Mouse (Mus musculus): ENCODE measurements around the gene Gm49661. TPM values are rescaled to one million over a fixed set of nuclear protein-coding genes. Genes with fewer than 3 reads are reported as not detected.
A peak's percentile ranks its signal among the peaks of the same experiment; 100 is the strongest.

The Gm49661 gene
- total and polyA plus RNA-seq, 3 experiments = 3.1 TPM; not detected in 2

- DNase-seq (ENCODE audit: extremely low read depth) = no peak
- peaks cover 18 to 50% of the 10 kb centered on the region in 2 experiments for H3K4me1 ChIP-seq (ENCODE audit: control insufficient read depth in 1 of 2, insufficient read depth in 2 of 2)
- peak overlapping the region; percentile 77 to 90 (median 79) for H3K4me3 ChIP-seq (replicated peaks in 1 of 3; ENCODE audit: low read depth in 2 of 3, low read length in 2 of 3, poor library complexity in 1 of 3)
- peaks cover 15 to 38% of the 10 kb centered on the region in 2 experiments for H3K36me3 ChIP-seq (replicated peaks in 1 of 2; ENCODE audit: control insufficient read depth in 1 of 2, insufficient read depth in 1 of 2, low read length in 1 of 2)
- in situ Hi-C loops (cut with MboI; ENCODE audit: low pct_ligation_motif_present, low pct_unique_long_range_greater_than_20kb, low sequenced_read_pairs) (no loop called here), dilution Hi-C loops (cut with MboI; ENCODE audit: extremely low pct_ligation_motif_present, extremely low pct_unique_long_range_greater_than_20kb, low sequenced_read_pairs) (no loop called here)
- no peak for TF ChIP-seq TBP (conservative IDR thresholded peaks at IDR 0.05; ENCODE audit: low read depth, low read length)
- H3K27me3 ChIP-seq (replicated peaks) = no peaks in the 10 kb centered on the region
- peak overlapping the region; percentile 48 for H3K4me2 ChIP-seq (ENCODE audit: insufficient read depth, low read depth, poor library complexity, severe bottlenecking)
- H3K9ac ChIP-seq (ENCODE audit: insufficient read depth, low read depth) = peak overlapping the region; percentile 84
- H3K9me3 ChIP-seq (replicated peaks; ENCODE audit: low read length) = no peaks in the 10 kb centered on the region
- H3K27ac ChIP-seq (ENCODE audit: insufficient read depth, low read depth) = no peak overlapping the region
- peaks cover 9% of the 10 kb centered on the region for H3K79me2 ChIP-seq (replicated peaks; ENCODE audit: control insufficient read depth, extremely low read depth, insufficient read depth, poor library complexity, severe bottlenecking)
Measured at GRCm38 (mm10) chr8:84968650-84969049, 583 bp downstream of the Gm49661 start.

GRCm38 (mm10) chr8:84967532-84968304 lies 1.5 kb downstream of the Gm49661 start:
- in situ Hi-C loops (cut with MboI; ENCODE audit: low pct_ligation_motif_present, low pct_unique_long_range_greater_than_20kb, low sequenced_read_pairs) = no loop called here
- Histone ChIP-seq H3K4me1 (ENCODE audit: control insufficient read depth in 1 of 2, insufficient read depth in 2 of 2) (peaks cover 18 to 50% of the 10 kb centered on the region in 2 experiments), H3K79me2 (replicated peaks; ENCODE audit: control insufficient read depth, extremely low read depth, insufficient read depth, poor library complexity, severe bottlenecking) (peaks cover 9% of the 10 kb centered on the region), H3K27me3 (replicated peaks) (no peaks in the 10 kb centered on the region), H3K36me3 (replicated peaks in 1 of 2; ENCODE audit: control insufficient read depth in 1 of 2, insufficient read depth in 1 of 2, low read length in 1 of 2) (peaks cover 15 to 34% of the 10 kb centered on the region in 2 experiments), H3K9ac (ENCODE audit: insufficient read depth, low read depth) (no peak overlapping the region; the same call in 1 of the 2 replicates), H3K9me3 (replicated peaks; ENCODE audit: low read length) (no peaks in the 10 kb centered on the region), H3K4me3 (replicated peaks in 1 of 3; ENCODE audit: low read depth in 2 of 3, low read length in 2 of 3, poor library complexity in 1 of 3) (peak overlapping the region in 1 of 3 experiments; percentile 90), H3K4me2 (ENCODE audit: insufficient read depth, low read depth, poor library complexity, severe bottlenecking) (no peak overlapping the region; the same call in 1 of the 2 replicates), H3K27ac (ENCODE audit: insufficient read depth, low read depth) (no peak overlapping the region)
- dilution Hi-C loops (cut with MboI; ENCODE audit: extremely low pct_ligation_motif_present, extremely low pct_unique_long_range_greater_than_20kb, low sequenced_read_pairs) = no loop called here
- TF ChIP-seq RCOR1 (conservative IDR thresholded peaks at IDR 0.05; ENCODE audit: low read depth, low read length) (no peak), TCF12 (IDR thresholded peaks at IDR 0.05; ENCODE audit: low read depth, low read length) (no peak), BHLHE40 (IDR thresholded peaks at IDR 0.05; ENCODE audit: low read depth, low read length) (no peak), JUN (IDR thresholded peaks at IDR 0.05; ENCODE audit: insufficient read depth, low read depth, low read length) (no peak), MYC (IDR thresholded peaks at IDR 0.05; ENCODE audit: low read depth, low read length) (no peak), RAD21 (IDR thresholded peaks at IDR 0.05; ENCODE audit: low read depth, low read length) (no peak), ZKSCAN1 (IDR thresholded peaks at IDR 0.05; ENCODE audit: borderline replicate concordance, low read depth, low read length) (no peak), E2F4 (IDR thresholded peaks at IDR 0.05; ENCODE audit: insufficient replicate concordance, low read depth, low read length) (no peak), MXI1 (IDR thresholded peaks at IDR 0.05; ENCODE audit: low read depth, low read length) (no peak), USF2 (conservative IDR thresholded peaks at IDR 0.05; ENCODE audit: low read depth, low read length) (no peak), CHD1 (IDR thresholded peaks at IDR 0.05; ENCODE audit: low read depth, low read length) (no peak), TBP (conservative IDR thresholded peaks at IDR 0.05; ENCODE audit: low read depth, low read length) (no peak), USF1 (IDR thresholded peaks at IDR 0.05; ENCODE audit: low read depth, low read length) (no peak)
- no peak for DNase-seq (ENCODE audit: extremely low read depth)
